Mouse (Mus musculus) midbrain, embryonic 11.5 days (tissue): ENCODE measurements around the gene Arl15. TPM values are rescaled to one million over a fixed set of nuclear protein-coding genes. Genes with fewer than 3 reads are reported as not detected.
A peak's percentile ranks its signal among the peaks of the same experiment; 100 is the strongest.

Source experiments
- ATAC-seq: fragments of 200-750 bp; cut with Nextera tagmentation; 2 replicates; pipeline ENCODE4 v1.8.0; 2017; ENCODE audit warnings: moderate TSS enrichment, moderate library complexity; ENCODE audit not compliant: low FRiP score
- DNase-seq: peaks from one replicate; pipeline ENCODE4 v3.0.0; 2015; ENCODE audit warnings: low spot score; ENCODE audit errors: missing footprints
- H3K27ac ChIP-seq: fragments of 300-500 bp; sonication (generic); 2 replicates; pipeline ENCODE4 v1.5.1; 2014; ENCODE audit warnings: low read depth, low read length
- H3K27me3 ChIP-seq: fragments of 300-500 bp; sonication (generic); 2 replicates; pipeline ENCODE4 v1.6.1; 2014; ENCODE audit warnings: mild to moderate bottlenecking, low read length, moderate library complexity, mixed read lengths; ENCODE audit not compliant: control insufficient read depth, insufficient read depth
- H3K36me3 ChIP-seq: fragments of 300-500 bp; sonication (generic); 2 replicates; pipeline ENCODE4 v1.6.1; 2014; ENCODE audit warnings: mild to moderate bottlenecking, low read length, moderate library complexity, mixed read lengths; ENCODE audit not compliant: control insufficient read depth, insufficient read depth
- H3K4me1 ChIP-seq: fragments of 300-500 bp; sonication (generic); 2 replicates; pipeline ENCODE4 v1.6.1; 2014; ENCODE audit warnings: low read length; ENCODE audit not compliant: control insufficient read depth, insufficient read depth
- H3K4me2 ChIP-seq: fragments of 300-500 bp; sonication (generic); 2 replicates; pipeline ENCODE4 v1.6.1; 2014; ENCODE audit warnings: mild to moderate bottlenecking, moderate library complexity
- H3K4me3 ChIP-seq: fragments of 300-500 bp; sonication (generic); 2 replicates; pipeline ENCODE4 v1.5.1; 2014; ENCODE audit warnings: low read depth, low read length
- H3K9ac ChIP-seq: fragments of 300-500 bp; sonication (generic); 2 replicates; pipeline ENCODE4 v1.6.1; 2014; ENCODE audit warnings: low read length
- H3K9me3 ChIP-seq: fragments of 300-500 bp; sonication (generic); 2 replicates; pipeline ENCODE4 v1.6.1; 2016; ENCODE audit warnings: low read length; ENCODE audit not compliant: control insufficient read depth
- WGBS: fragments of 180-500 bp; shearing (Covaris S2); extraction: QIAGEN DNeasy Blood & Tissue Kit; methylation state at CpG from one replicate; pipeline ENCODE4 v1.1.7; 2014; 5-methylcytosine and 5-hydroxymethylcytosine counted together
- polyA plus RNA-seq: library from polyadenylated mRNA; unstranded; fragments of >200 nt; fragmentation: Nextera tagmentation; extraction: Ambion mirVana; gene quantifications from 2 replicates; pipeline ENCODE4 v1.2.1, GENCODE M21; 2014

Gene Arl15
- polyA plus RNA-seq, 1 experiment from 2014 or later: 13.6 TPM

DNA sequence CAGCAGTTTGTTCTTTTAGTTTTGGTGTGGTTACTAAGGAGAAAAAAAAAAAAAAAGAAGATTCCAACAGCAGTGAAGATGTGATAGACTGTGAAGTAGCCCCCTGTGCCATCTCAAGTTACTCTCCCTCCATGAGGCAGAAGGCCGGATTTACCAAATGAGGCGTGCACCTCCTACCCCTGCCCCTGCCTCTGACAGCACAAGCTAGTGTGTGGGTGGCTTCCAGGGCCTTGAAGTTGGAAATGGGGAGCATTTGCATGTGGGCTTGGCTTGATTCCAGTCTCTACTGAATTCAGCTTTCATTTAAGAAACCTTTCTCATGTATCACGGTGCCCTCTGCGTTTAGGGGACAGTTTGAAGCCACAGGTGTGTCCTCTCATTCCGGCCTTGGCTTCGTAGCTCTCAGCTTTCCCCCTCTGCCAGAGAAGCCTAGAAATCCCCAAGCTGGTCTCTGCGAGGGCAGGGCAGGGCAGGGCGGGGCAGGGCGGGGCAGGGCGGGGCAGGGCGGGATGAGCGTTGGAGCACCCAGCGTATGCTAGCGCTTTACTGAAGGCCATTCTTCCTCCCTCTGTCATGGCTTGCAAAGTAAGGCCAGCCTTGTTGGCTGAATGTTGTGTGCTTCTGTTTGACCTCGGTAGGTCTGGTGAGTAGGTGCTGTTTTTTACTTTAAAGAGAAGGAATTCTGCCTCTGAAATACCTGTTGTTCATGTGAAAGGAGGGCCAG is 21.6 kb downstream of the Arl15 start:
- Histone ChIP-seq H3K4me1 (no peaks in the 10 kb centered on the region), H3K27ac (no peak overlapping the region), H3K9ac (no peak overlapping the region), H3K36me3 (no peaks in the 10 kb centered on the region), H3K4me3 (no peak overlapping the region), H3K9me3 (no peaks in the 10 kb centered on the region), H3K27me3 (no peaks in the 10 kb centered on the region), H3K4me2 (no peak overlapping the region)
- 29% methylated on average over 15 of the region's 15 CpGs for WGBS
- DNase-seq (peak; percentile 81), ATAC-seq (peak; percentile 65; the same call in 1 of the 2 replicates)

DNA sequence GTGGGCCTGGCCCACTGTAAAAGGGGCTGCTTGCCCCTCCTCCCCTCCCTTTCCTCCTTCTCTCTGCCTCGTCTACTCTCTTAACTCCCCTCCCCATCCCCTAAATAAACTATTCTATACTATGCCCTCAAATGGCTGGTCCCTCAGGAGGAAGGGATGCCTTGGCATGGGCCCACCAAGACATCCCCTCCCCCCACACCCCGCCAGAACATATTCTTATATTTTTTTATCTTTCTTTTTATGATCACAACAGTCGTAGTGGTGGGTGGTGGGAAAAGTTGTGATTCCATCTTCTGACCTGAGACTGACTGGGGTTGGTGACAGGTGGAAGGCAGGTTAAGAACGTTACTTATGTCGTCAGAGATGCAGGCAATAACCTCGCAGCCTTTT is 22.1 kb downstream of the Arl15 start:
- 73% methylated on average over 6 of the region's 6 CpGs for WGBS
- Histone ChIP-seq H3K9me3 (no peaks in the 10 kb centered on the region), H3K36me3 (no peaks in the 10 kb centered on the region), H3K27ac (no peak overlapping the region), H3K4me3 (no peak overlapping the region), H3K9ac (no peak overlapping the region), H3K4me1 (no peaks in the 10 kb centered on the region), H3K4me2 (no peak overlapping the region), H3K27me3 (no peaks in the 10 kb centered on the region)
- no peak for DNase-seq
- ATAC-seq: peak; percentile 30; the same call in 1 of the 2 replicates

DNA sequence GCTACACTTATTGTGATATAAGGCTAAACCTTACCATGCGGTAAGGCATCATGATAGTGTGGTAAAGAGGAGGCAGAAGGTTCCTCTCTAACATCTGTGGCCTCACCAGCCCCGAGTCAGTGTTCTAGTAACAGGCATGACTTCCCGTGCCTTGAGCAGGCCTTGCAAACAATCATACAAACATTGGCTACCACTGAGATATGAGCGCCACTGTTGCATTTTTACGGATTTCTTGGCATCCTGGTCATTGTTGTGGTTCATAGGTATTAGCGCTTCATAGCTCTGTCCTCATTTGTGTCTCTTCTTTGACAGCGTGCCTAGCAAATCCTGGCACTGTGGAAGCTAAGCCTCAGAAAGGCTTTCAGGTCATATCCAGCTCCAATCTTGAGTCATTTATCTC is 24.7 kb downstream of the Arl15 start:
- Histone ChIP-seq H3K4me3 (no peak overlapping the region), H3K36me3 (no peaks in the 10 kb centered on the region), H3K9ac (no peak overlapping the region), H3K4me1 (no peaks in the 10 kb centered on the region), H3K27ac (no peak overlapping the region), H3K9me3 (no peaks in the 10 kb centered on the region), H3K27me3 (no peaks in the 10 kb centered on the region), H3K4me2 (no peak overlapping the region)
- DNase-seq (peak; percentile 82), ATAC-seq (no peak)
- 92% methylated on average over 7 of the region's 7 CpGs for WGBS

DNA sequence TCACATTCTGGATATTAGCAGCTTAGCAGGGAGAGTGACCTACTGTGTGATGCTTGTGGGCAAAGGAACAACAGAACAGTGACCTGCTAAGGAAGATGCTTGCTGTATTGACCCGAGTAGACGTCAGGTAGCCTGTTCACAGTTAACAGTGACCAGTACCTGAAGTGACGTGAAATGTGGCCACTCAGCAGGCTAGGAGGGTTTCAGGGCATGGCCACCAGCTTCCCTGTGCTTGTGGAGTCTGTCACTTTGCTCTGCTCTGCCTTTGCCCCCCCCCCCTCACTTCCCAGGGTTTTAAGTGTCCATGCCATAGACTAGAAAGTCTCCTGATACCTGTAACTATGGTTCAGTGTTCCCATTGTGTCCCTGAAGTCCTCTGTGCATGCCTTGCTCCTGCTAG is 25.9 kb downstream of the Arl15 start:
- peak; percentile 59 for DNase-seq
- 82% methylated on average over 3 of the region's 3 CpGs for WGBS
- H3K9me3 ChIP-seq: no peaks in the 10 kb centered on the region
- H3K9ac ChIP-seq: no peak overlapping the region
- H3K36me3 ChIP-seq: no peaks in the 10 kb centered on the region
- no peaks in the 10 kb centered on the region for H3K27me3 ChIP-seq
- H3K4me1 ChIP-seq: no peaks in the 10 kb centered on the region
- no peak overlapping the region for H3K27ac ChIP-seq
- H3K4me2 ChIP-seq: no peak overlapping the region
- H3K4me3 ChIP-seq: no peak overlapping the region
- ATAC-seq: no peak

DNA sequence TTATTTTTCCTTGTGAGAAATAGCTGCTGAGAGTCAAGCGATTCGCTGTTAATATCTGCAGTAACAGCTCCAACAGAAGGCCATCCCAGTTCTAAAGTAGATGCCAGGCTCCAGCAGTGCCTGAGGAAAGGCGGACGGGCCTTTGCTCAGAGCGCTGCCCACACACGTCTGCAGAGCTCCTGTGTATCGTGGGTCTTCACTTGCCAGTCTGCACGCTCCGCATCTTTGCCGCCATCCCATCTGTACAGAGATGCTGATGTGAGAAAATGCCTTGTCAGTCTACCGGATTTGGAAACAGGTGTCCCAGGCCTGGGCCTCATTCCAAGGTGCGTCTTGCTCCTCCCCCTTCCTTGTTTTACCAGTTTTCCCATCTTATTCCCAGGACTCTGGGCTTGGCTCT is 27.6 kb downstream of the Arl15 start:
- H3K36me3 ChIP-seq: no peaks in the 10 kb centered on the region
- H3K9ac ChIP-seq: no peak overlapping the region
- ATAC-seq: no peak
- no peaks in the 10 kb centered on the region for H3K4me1 ChIP-seq
- H3K27ac ChIP-seq: no peak overlapping the region
- peak; percentile 47 for DNase-seq
- 92% methylated on average over 12 of the region's 12 CpGs for WGBS
- no peaks in the 10 kb centered on the region for H3K9me3 ChIP-seq
- no peak overlapping the region for H3K4me3 ChIP-seq
- no peaks in the 10 kb centered on the region for H3K27me3 ChIP-seq
- H3K4me2 ChIP-seq: no peak overlapping the region

DNA sequence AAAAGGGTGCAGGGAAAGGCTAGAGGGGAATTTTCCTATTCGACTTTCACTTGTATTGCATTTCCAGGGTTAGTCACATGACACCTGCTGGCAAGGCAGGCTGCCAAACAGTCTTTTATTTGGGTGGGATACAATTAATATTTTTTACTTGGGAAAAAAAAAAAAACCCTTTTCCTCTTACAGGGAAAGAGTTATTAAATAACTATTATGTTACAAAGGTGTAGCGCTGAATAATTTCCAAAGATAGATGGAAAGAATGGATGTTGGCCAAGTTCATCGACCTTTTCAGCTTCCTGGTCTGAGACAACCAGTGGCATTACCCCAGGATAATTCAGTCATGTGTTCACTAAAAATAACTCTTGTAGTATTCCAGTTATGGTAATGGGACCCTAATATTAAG is 29.7 kb downstream of the Arl15 start:
- H3K9ac ChIP-seq: no peak overlapping the region
- H3K9me3 ChIP-seq: no peaks in the 10 kb centered on the region
- WGBS: 91% methylated on average over 3 of the region's 3 CpGs

DNA sequence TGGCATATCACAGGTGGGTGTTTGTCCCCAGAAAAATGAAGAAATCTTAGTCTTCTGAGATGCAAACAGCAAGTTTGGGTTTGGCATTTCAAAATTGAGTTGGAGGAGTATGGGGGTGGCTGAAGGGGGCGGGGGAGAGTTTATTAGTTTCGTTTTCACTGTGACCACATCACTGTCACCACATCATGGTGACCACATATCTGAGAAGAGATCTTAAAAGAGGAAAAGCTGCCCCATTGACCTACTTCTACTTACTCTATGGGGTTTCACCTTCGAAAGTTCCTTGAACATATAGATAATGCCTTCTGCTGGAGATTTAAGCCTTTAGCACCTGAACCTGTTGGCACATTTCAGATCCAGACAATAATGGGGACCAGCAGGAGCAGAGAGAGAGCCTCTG is 34.3 kb downstream of the Arl15 start:
- H3K4me3 ChIP-seq: no peak overlapping the region
- H3K9me3 ChIP-seq: no peaks in the 10 kb centered on the region
- ATAC-seq (no peak), DNase-seq (no peak)
- no peak overlapping the region for H3K9ac ChIP-seq
- no peaks in the 10 kb centered on the region for H3K27me3 ChIP-seq
- WGBS: 94% methylated on average over 3 of the region's 3 CpGs
- H3K27ac ChIP-seq: no peak overlapping the region
- no peak overlapping the region for H3K4me2 ChIP-seq
- H3K4me1 ChIP-seq: no peaks in the 10 kb centered on the region
- H3K36me3 ChIP-seq: no peaks in the 10 kb centered on the region

More for the DNA sequence above, 29.7 kb downstream of the Arl15 start:
- no peak overlapping the region for H3K4me3 ChIP-seq
- no peaks in the 10 kb centered on the region for H3K27me3 ChIP-seq
- no peaks in the 10 kb centered on the region for H3K36me3 ChIP-seq
- H3K4me1 ChIP-seq: no peaks in the 10 kb centered on the region
- ATAC-seq (no peak), DNase-seq (no peak)
- H3K4me2 ChIP-seq: no peak overlapping the region
- no peak overlapping the region for H3K27ac ChIP-seq

DNA sequence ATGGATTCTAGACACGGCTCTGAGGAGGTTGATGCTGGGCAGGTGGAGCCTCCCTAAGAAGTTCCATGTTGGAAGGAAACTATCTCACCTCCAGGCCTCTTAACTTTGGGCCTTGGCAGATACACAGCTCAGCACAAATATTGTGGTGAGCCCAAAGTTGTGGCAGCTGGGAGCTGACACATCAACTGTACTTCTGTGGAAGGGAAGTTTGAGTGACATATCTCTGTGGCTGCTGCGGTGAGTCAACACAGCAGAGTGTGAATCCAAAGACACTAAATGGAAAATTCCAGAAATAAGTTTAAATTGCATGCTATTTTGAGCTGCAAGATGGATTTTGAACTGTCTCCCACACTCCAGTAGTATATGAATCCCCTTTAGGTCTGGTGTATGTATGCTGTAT is 34.8 kb downstream of the Arl15 start:
- Histone ChIP-seq H3K4me1 (no peaks in the 10 kb centered on the region), H3K27ac (no peak overlapping the region), H3K27me3 (no peaks in the 10 kb centered on the region), H3K4me2 (no peak overlapping the region), H3K36me3 (no peaks in the 10 kb centered on the region), H3K9ac (no peak overlapping the region), H3K4me3 (no peak overlapping the region), H3K9me3 (no peaks in the 10 kb centered on the region)
- WGBS: 96% methylated on average over 2 of the region's 2 CpGs
- DNase-seq (no peak), ATAC-seq (no peak)

DNA sequence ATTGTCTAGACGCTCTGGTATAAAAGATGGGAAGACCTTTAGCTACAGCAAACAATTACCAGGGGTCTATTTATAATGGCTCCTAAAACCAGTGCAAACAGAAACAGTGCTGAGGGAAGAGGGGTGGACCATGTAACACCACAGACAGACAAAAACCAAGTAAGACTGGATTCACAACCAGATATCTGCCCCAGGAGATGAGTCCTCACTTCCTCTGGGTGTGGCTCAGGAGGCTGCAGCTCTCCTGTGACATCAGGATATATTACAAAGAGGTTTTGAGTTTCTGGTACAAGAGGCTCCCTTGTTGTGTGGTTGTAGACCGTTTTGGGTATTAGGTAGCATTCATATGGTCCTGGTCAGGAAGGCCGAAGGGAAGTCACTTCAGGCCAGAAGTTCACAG is 36.5 kb downstream of the Arl15 start:
- Histone ChIP-seq H3K9me3 (no peaks in the 10 kb centered on the region), H3K4me3 (no peak overlapping the region), H3K4me2 (no peak overlapping the region), H3K9ac (no peak overlapping the region), H3K36me3 (no peaks in the 10 kb centered on the region), H3K27ac (no peak overlapping the region), H3K4me1 (no peaks in the 10 kb centered on the region), H3K27me3 (no peaks in the 10 kb centered on the region)
- WGBS: 80% methylated on average over 3 of the region's 3 CpGs
- ATAC-seq (no peak), DNase-seq (no peak)
